Mouse (Mus musculus) mature B cell (primary cell): ENCODE measurements around the gene Klhl31.

Experiments used
- in situ Hi-C: fragments of 300-500 bp; cut with MboI; formaldehyde crosslinking; loops from 2 replicates; pipeline ENCODE4 v1.14.3; 2019

Gene Klhl31

GRCm38 (mm10) chr9:77636450-77636951, at the start of gene Klhl31:
Gene Klhl31, plus strand, starts transcription at chr9:77636500.
- in situ Hi-C loops = no loop called here

- in situ Hi-C loops = no loop called here
These were observed 49.3 kb upstream of the Klhl31 start for GRCm38 (mm10) chr9:77586806-77587591.

GRCm38 (mm10) chr9:77587616-77588015, 48.7 kb upstream of the Klhl31 start:
- in situ Hi-C loops = no loop called here

DNA sequence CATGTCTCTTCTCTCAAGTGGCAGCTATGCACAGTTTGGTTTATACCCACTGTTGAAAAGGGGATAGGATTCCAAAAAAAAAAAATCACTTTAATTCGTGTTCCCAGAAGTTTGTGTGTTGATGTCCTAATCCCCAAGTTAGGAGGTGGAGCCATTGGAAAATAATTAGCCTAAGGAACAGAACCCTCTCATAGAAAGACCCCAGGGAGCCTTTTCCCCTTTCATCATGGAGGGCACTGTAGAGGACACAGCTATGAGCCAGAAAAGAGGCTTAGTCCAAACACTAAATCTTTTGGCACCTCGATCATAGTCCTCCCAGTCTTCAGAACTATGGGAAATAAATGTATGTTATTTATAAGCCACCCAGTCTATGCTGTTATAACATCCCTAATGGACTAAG, 46.8 kb upstream of the Klhl31 start:
- in situ Hi-C loops = no loop called here

- in situ Hi-C loops = no loop called here
These were observed 43.9 kb upstream of the Klhl31 start for GRCm38 (mm10) chr9:77592423-77592822.

GRCm38 (mm10) chr9:77595006-77595626, 41.2 kb upstream of the Klhl31 start:
- in situ Hi-C loops = no loop called here

DNA sequence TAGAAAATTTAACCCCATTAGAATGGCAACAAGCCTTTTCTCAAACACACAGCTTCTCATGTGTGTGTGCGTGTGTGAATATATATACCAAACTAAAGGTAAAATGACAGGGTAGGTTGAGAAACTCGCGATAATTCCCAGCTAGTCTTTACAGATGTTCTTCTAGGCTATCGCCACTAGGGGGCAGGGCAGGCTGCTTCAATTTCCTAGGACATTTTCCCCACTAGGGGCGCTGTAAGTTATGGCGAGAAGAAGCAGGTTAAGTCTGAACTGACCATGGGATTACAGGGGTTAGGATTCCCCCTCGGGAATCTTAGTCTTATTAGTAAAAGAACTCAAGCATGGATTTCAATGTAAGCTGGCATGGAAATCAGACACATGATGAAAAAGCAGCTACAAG, 39.9 kb upstream of the Klhl31 start:
- in situ Hi-C loops = no loop called here

GRCm38 (mm10) chr9:77598560-77598959, 37.7 kb upstream of the Klhl31 start:
- in situ Hi-C loops = no loop called here

DNA sequence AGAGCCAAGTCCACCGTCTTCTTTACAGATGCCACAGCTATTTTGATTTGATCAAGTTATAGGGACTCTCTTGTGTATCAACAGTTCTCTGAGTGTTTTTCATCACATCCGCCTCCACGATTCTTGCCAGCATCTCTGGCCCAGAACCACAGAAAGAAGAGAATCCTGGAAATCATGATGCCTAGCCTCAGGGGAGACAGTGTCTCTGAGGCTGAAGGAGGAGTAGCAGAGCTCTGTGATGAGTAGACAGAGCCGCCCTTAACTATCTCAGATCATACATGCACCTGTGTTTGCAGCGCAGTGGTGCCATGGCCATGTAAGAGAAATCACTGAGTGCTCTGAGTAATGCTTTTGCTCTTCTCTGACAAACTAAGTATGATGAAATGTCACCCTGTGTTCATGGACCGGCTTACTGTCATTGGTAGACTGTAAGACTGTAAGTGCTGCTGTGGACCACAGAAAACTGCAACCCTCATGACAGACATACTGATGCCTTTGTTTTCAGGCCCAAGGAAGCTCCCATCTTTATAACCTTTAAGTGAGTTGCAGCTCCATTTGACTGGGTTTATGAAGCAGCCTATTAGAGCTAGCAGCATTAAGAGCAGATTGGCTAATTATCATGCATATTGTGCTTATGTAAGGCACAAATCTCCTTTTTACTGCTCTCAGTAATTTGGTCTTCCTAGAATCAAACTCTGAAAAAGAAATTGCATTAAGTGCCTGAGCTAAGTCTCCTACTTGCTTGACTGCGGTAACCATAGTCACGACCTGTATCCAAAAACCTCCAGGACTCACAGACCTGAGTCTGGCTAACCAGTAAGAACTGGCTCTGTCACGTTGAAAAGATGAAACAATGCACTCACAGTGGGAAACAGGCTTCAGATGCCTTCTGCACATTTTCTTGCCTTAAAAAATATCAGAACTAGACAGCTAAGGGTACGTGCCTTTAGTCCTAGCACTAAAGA, 33.7 kb upstream of the Klhl31 start:
- in situ Hi-C loops = loop anchor here (25.0 kb wide), 1 partner anchor 410 kb away; no protein-coding TSS in a partner anchor

DNA sequence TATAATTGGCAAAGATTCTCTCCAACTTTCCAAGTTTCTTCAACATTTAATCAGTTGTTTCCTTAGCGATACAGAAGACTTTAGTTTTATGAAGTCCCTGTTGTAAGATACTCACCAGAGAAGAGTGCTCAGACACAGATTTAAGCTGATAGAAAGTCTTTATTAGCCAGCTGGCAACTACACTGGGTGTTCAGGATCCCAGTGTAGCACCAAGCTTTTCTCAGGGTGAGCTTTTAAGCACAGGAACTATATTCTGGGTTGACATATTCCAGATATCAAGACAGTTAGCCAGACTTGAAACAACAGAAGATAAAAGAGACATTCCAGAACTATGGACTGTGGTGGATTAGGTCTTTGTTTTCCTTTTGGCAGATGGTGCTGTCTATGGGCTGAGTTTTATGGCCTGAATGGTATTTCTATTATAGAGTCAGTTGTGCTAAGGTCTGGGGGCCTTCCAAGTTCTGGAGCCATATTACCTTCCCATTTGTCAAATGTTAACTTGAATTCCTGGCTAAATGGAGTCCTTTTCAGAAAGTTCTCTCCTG, 32.3 kb upstream of the Klhl31 start:
- in situ Hi-C loops = loop anchor here (25.0 kb wide), 1 partner anchor 408 kb away; no protein-coding TSS in a partner anchor

- in situ Hi-C loops = loop anchor here (25.0 kb wide), 1 partner anchor 405 kb away; no protein-coding TSS in a partner anchor
These were observed 29.0 kb upstream of the Klhl31 start for GRCm38 (mm10) chr9:77607295-77607694.

- in situ Hi-C loops = loop anchor here (25.0 kb wide), 1 partner anchor 404 kb away; no protein-coding TSS in a partner anchor
These were observed 28.5 kb upstream of the Klhl31 start for GRCm38 (mm10) chr9:77607840-77608239.

DNA sequence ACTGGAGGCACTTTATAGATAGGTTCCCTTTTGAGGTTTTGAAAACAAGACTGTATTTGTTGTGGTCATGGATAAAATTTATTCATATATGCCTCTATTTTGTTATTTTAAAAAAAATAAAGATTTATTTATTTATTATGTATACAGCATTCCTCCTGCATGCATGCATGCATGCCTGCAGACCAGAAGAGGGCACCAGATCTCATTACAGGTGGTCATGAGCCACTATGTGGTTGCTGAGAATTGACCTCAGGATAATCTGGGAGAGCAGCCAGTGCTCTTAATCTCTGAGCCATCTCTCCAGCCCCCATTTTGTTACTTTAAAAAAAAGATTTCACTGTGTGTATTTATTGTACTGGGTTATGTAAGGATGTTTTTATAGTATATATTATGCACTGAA, 25.5 kb upstream of the Klhl31 start:
- in situ Hi-C loops = loop anchor here (25.0 kb wide), 1 partner anchor 401 kb away; no protein-coding TSS in a partner anchor

GRCm38 (mm10) chr9:77612349-77612748, 24.0 kb upstream of the Klhl31 start:
- in situ Hi-C loops = loop anchor here (25.0 kb wide), 1 partner anchor 400 kb away; no protein-coding TSS in a partner anchor

DNA sequence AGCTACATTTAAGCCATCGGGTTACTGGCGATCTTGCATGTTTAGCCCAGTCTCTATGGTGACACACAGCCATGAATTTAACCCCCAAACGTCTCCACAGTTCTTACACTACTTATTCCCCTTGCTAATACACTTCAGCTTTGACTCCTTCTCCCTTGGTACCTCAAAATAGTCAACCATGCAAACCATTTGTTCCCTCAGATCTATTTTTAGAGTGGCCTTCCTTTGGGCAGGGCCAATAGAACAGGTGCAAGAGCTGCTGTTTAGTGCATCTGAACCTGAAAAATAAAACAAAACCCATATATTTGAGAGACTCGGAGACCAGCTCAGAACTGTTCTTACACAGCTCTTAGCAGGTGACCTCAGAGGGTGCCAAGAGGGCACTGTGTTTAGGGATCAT, 20.4 kb upstream of the Klhl31 start:
- in situ Hi-C loops = loop anchor here (25.0 kb wide), 1 partner anchor 396 kb away; no protein-coding TSS in a partner anchor

- in situ Hi-C loops = loop anchor here (25.0 kb wide), 1 partner anchor 396 kb away; no protein-coding TSS in a partner anchor
These were observed 19.5 kb upstream of the Klhl31 start for GRCm38 (mm10) chr9:77616796-77617195.

GRCm38 (mm10) chr9:77617751-77618150, 18.5 kb upstream of the Klhl31 start:
- in situ Hi-C loops = loop anchor here (25.0 kb wide), 1 partner anchor 395 kb away; no protein-coding TSS in a partner anchor

DNA sequence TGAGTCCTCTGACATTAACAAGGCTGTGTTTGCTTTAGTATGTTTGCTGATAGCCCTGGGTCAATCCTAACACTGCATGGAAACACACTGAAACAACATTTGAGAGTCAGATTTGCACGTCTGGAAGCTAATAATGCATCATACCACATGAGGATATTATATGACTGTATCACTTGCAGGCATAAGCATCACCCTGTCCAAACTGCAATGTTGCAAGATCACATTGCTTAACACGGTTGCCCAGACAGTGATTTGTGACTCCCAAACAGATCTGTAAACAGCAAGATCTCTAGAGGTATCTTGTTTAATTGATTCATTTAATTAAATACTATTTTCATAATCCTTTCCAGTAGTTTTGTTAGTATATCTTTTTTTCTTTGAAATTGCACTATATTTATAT, 17.9 kb upstream of the Klhl31 start:
- in situ Hi-C loops = loop anchor here (25.0 kb wide), 1 partner anchor 394 kb away; no protein-coding TSS in a partner anchor

DNA sequence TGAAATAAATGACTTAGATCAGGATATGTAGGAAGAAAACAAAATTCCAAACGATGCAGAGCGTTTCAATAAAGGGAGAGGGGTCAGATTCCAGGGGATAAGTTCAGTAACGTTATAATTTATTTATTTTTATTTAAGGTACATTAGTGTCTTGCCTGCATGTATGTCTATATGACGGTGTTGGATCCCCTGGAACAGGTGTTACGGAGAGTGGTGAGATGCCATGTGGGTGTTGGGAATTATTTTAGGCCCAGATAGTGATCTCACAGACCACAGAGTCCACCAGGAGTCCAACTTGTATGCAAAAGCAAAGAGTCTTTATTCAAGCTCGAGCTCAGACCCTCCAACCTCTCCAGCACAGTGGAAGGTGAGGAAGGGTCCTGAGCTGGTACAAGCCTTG, 16.2 kb upstream of the Klhl31 start:
- in situ Hi-C loops = loop anchor here (25.0 kb wide), 1 partner anchor 392 kb away; no protein-coding TSS in a partner anchor

DNA sequence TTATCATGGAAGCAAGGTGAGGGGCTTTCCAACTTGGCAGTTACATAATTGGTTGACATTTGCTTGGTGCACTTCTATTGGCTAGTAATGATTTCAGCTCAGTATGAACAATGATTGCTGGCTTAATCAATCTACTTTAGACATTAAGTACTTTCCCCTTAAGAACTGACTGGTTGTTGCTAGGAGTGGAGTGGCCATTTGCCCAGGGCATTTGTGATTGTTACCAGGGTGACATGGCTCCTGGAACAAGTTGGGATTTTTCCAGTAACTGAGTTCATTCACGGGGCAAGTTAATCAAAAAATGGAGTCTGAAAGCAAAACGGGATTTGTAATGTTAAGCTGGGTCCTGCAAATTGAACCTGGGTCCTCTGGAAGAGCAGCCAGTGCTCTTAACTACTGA, 15.8 kb upstream of the Klhl31 start:
- in situ Hi-C loops = loop anchor here (25.0 kb wide), 1 partner anchor 392 kb away; no protein-coding TSS in a partner anchor

- in situ Hi-C loops = loop anchor here (25.0 kb wide), 1 partner anchor 389 kb away; no protein-coding TSS in a partner anchor
These were observed 13.4 kb upstream of the Klhl31 start for GRCm38 (mm10) chr9:77622874-77623273.
